Mouse (Mus musculus): ENCODE data around the gene Hpd. TPM values are rescaled to one million over a fixed set of nuclear protein-coding genes. Genes with fewer than 3 reads are reported as not detected.

Gene Hpd
- total RNA-seq, 2 experiments from 2014 or later, result not detected

DNA sequence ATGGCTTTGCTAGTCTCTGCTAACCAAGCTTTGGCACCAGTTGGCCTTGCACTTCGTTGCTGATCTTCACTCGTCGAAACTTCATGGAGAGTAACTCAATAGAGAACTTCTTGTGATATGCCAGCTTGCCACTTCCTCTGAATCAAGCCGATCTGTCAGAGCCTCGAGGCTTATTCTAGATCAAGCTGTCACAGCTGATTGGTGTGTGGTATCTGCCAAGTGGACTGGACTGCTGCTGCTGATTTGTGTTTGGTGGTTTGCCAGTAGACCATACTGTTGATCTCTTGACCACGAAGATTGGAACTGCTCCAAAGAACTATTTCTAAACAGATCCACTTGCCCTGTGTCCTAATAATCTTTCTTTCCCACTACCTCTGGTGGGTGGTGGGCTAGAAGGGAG lies 8.9 kb upstream of the Hpd start:
- 0 out of 2 replicates have a peak, but pooled peaks have one; percentile 25 for ATAC-seq (replicated peaks; ENCODE audit: low FRiP score, low TSS enrichment, poor library complexity, severe bottlenecking)

GRCm38 (mm10) chr5:123190912-123191311 lies 8.4 kb upstream of the Hpd start:
- ATAC-seq (replicated peaks; ENCODE audit: low FRiP score, low TSS enrichment, poor library complexity, severe bottlenecking), result no peak

GRCm38 (mm10) chr5:123187306-123187705 lies 4.8 kb upstream of the Hpd start:
- ATAC-seq (replicated peaks; ENCODE audit: low FRiP score, low TSS enrichment, poor library complexity, severe bottlenecking), result no peak

GRCm38 (mm10) chr5:123185966-123186365 lies 3.4 kb upstream of the Hpd start:
- no peak for ATAC-seq (replicated peaks; ENCODE audit: low FRiP score, low TSS enrichment, poor library complexity, severe bottlenecking)

DNA sequence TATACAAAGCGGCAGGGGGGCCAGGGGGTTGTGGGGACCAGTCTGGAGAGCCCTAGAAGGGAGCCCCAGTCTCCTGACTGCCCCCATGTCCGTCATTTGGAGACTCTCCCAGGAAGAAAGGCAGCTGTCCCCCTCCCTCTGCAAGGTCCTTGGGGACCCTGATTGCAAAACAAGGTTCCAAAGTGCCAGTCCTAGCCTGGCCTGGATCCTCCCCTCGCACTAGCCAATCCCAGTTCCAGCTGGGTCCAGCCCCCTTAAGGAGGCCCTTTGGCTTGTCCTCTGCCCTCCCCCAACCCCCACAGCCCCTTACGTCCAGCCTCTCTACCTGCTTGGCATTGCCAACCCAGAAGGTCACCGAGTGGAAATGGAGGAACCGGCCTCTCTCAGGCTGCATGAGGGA lies 991 bp downstream of the Hpd start:
- ATAC-seq (replicated peaks; ENCODE audit: low FRiP score, low TSS enrichment, poor library complexity, severe bottlenecking), result no peak

- ATAC-seq (replicated peaks; ENCODE audit: low FRiP score, low TSS enrichment, poor library complexity, severe bottlenecking), result no peak
These were observed 2.1 kb downstream of the Hpd start for GRCm38 (mm10) chr5:123180390-123180789.

DNA sequence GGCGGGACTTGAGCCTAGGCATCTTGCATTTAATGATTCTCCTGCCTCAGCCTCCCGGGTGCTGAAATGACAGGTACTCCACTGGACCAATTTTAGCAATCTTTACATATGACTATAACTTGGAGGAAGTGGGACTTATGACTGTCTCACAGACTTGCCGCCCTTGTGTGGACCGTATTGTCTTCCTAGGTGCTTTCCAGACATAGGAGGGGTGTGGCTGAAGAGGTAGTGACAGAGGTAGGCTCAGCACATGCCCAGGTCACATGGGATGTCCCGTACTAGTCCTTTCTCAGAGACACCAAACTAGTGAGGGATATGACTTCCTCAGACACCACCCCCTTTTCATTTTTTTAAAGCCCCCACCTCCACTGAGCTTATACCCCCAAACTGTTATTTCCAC lies 3.7 kb downstream of the Hpd start:
- no peak for ATAC-seq (replicated peaks; ENCODE audit: low FRiP score, low TSS enrichment, poor library complexity, severe bottlenecking)

DNA sequence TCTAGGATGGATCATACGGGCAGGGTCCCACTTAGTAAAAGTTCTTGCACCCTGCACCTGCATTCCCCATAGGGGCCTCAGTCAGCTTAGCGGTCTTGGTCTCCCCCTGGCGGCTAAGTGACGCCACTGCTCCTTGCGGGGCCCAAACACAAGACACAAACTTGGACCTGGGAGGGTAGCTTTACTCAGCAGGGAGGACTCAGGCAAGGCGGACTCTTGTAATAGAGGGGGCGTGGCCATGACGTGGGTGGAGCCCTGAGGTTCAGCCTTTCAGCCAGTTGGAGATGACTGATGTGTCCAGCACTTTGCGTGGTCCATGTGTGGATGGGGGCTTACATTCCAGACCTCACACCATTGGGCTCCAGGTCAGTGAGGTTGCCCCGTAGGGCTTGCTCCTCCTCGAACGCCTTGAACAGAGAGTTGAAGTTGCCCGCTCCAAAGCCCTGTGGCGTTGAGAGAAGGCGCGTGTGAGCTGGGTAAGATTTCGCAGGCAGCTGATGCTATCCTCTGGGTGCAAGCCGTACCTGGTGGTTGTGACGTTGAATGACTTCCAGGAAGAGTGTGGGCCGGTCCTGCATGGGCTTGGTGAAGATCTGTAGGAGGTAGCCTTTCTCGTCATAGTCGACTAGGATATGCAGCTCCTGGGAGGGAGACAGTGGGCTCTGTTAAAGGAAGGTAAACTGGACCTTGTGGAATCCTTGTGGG lies 10.7 kb downstream of the Hpd start:
- ATAC-seq (replicated peaks; ENCODE audit: low FRiP score, low TSS enrichment, poor library complexity, severe bottlenecking), result peak; percentile 94

- no peak for ATAC-seq (replicated peaks; ENCODE audit: low FRiP score, low TSS enrichment, poor library complexity, severe bottlenecking)
These were observed 12.2 kb downstream of the Hpd start for GRCm38 (mm10) chr5:123170365-123170764.

- no peak for ATAC-seq (replicated peaks; ENCODE audit: low FRiP score, low TSS enrichment, poor library complexity, severe bottlenecking)
These were observed 13.2 kb downstream of the Hpd start, which contains the start of gene Psmd9 for GRCm38 (mm10) chr5:123169284-123169683. Psmd9 (plus strand) TSS chr5:123169413.

- no peak for ATAC-seq (replicated peaks; ENCODE audit: low FRiP score, low TSS enrichment, poor library complexity, severe bottlenecking)
These were observed 14.9 kb downstream of the Hpd start for GRCm38 (mm10) chr5:123167591-123167990.

DNA sequence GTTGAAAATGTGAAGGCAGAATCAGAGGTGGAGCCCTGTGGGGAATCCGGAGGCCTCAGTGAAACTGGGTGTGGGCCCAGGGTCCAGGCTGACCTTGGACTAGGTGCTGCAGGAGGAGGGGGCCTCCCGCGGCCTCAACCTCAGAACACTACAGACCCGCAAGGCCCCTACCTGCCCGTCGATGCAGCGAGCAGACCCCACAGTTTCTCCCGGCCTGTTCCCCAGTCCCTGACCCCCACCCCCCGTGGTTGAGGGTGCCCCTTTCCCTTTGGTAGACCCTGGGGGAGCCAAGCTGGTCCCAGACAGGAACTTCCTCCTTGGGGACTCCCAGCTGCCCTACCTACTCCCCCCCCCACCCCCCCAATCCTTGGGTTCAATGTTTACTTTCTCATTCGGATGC lies 16.1 kb downstream of the Hpd start:
- ATAC-seq (replicated peaks; ENCODE audit: low FRiP score, low TSS enrichment, poor library complexity, severe bottlenecking), result no peak

DNA sequence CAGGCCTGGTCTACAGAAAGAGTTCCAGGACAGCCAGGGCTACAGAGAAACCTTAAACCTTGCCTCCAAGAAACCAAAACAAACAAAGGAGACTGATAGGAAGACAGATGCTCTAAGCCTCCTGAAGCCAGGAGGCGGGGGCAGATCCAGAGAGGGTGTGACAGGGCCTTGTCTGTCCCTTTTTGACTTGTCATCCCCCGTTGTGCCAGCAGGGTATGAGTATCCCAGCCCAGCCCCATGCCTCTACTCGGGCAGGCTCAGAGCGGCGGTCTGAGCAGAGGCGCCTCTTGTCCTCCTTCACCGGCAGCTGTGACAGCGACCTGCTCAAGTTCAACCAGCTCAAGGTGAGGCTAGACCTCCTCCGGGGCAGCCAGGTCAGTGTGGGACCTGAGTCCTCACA lies 19.6 kb downstream of the Hpd start:
- peak; percentile 74 for ATAC-seq (replicated peaks; ENCODE audit: low FRiP score, low TSS enrichment, poor library complexity, severe bottlenecking)

GRCm38 (mm10) chr5:123160341-123160740 lies 22.2 kb downstream of the Hpd start:
- no peak for ATAC-seq (replicated peaks; ENCODE audit: low FRiP score, low TSS enrichment, poor library complexity, severe bottlenecking)

DNA sequence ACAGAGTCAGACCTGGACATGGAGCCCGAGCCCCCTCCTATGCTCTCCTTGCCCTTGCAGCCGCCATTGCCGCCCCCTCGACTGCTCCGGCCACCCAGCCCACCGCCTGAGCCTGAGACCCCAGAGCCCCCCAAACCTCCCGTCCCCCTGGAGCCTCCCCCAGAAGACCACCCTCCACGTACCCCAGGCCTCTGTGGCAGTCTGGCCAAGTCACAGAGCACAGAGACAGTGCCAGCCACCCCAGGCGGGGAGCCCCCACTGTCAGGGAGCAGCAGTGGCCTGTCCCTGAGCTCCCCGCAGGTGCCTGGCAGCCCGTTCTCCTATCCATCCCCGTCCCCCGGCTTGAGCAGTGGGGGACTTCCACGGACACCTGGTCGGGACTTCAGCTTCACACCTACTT lies 22.7 kb downstream of the Hpd start:
- no peak for ATAC-seq (replicated peaks; ENCODE audit: low FRiP score, low TSS enrichment, poor library complexity, severe bottlenecking)

- ATAC-seq (replicated peaks; ENCODE audit: low FRiP score, low TSS enrichment, poor library complexity, severe bottlenecking), result no peak
These were observed 23.1 kb downstream of the Hpd start for GRCm38 (mm10) chr5:123159446-123159845.

DNA sequence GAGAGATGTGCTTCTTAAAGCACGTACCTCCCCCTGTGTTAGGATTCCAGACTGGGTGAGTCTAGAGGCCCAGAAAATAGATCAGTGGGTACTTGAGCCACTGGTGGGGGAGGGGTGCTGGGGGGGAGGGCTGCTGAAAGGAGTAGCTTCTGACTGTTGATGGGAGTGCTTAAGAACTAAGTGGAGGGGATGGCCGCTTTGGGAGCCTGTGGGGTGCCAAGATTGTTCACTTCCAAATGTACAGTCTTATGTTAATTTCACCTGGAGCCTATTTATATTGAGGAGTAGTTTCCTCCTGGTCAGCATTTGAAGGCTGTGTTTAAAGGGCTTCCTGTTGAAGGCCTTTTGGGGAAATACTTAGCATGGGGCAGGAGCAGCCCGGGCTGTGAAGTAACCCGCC lies 24.6 kb downstream of the Hpd start:
- ATAC-seq (replicated peaks; ENCODE audit: low FRiP score, low TSS enrichment, poor library complexity, severe bottlenecking), result no peak

- ATAC-seq (replicated peaks; ENCODE audit: low FRiP score, low TSS enrichment, poor library complexity, severe bottlenecking), result no peak
These were observed 25.8 kb downstream of the Hpd start for GRCm38 (mm10) chr5:123156763-123157162.

- peak; percentile 74 for ATAC-seq (replicated peaks; ENCODE audit: low FRiP score, low TSS enrichment, poor library complexity, severe bottlenecking)
These were observed 27.1 kb downstream of the Hpd start for GRCm38 (mm10) chr5:123155425-123155824.

- ATAC-seq (replicated peaks; ENCODE audit: low FRiP score, low TSS enrichment, poor library complexity, severe bottlenecking), result no peak
These were observed 29.6 kb downstream of the Hpd start for GRCm38 (mm10) chr5:123152901-123153300.

DNA sequence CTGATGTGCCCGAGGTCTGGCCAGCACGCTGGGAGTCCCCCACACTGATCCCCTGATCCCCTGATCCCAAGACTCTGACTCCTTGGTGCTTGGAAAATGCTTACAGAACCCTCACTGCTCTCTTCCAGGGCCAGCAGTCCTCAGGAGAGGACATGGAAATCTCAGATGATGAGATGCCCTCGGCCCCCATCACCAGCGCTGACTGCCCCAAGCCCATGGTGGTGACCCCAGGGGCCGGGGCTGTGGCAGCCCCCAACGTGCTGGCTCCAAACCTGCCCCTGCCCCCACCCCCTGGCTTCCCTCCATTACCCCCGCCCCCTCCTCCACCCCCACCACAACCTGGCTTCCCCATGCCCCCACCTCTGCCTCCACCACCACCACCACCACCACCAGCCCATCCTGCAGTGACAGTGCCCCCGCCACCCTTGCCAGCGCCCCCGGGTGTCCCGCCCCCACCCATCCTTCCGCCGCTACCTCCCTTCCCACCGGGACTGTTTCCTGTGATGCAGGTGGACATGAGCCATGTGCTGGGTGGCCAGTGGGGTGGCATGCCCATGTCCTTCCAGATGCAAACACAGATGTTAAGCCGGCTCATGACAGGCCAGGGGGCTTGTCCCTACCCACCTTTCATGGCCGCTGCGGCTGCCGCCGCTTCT lies 30.7 kb downstream of the Hpd start:
- no peak for ATAC-seq (replicated peaks; ENCODE audit: low FRiP score, low TSS enrichment, poor library complexity, severe bottlenecking)

All from megakaryocyte-erythroid progenitor cell, adult 5-6 weeks (primary cell).